Mouse (Mus musculus) T-cell, adult 2 months (primary cell): Measurements from ENCODE around the gene Uhmk1.
A peak's percentile ranks its signal among the peaks of the same experiment; 100 is the strongest.

Source experiments
- DNase-seq: peaks from one replicate; pipeline ENCODE4 v3.0.0; 2022; ENCODE audit warnings: low spot score

The Uhmk1 gene

DNA sequence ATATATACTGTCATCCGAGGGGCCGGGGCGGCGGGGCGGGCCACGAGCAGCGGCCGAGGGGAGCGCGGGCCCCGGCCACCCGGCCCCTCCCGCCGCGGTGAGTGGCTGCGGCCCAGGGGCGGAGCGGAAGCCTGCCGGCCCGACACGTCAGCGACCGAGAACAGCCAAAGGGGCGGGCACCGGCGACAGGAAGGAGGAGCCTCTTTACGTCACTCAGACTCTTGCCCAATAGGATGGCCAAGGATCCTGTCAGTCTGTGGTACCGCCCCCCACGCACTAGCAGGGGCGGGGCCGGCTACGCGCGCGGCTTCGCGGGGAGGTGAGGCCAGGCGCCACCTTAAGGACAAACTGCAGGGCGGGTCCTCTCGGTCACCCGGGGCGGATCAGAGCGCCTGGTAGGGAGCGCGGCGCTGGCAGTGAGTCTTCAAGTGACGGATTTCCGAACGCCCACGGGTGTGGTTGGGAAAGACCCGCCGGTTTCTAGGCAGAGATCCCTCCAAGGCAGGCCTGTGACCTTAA, 40.3 kb downstream of the Uhmk1 start, which contains the start of gene Uap1:
Gene Uap1 (minus strand): TSS at position 144 of the 519 bp plus-strand sequence.
- DNase-seq, result peak; percentile 100

- DNase-seq, result no peak
These were observed 41.0 kb downstream of the Uhmk1 start for GRCm38 (mm10) chr1:170173991-170174813.

- peak; percentile 16 for DNase-seq
These were observed 47.4 kb downstream of the Uhmk1 start for GRCm38 (mm10) chr1:170167781-170168180.

DNA sequence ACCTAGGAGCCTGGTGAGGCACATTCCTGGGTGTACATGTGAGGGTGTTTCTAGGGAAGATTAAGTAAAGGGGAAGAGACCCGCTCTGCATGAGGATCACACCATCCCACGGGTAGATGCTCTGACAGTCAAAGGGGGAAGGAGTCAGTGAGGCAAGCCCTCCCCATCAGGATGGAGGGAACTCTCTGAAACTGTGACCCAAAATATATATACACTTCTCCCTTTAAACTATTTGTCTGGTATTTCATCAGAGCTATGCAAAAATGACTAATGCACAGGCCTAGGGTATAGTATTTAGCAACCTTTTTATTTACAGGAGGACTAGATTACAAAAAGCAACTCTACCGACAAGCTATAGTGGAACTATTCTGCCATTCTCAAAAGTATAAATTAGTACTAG, 50.3 kb downstream of the Uhmk1 start:
- no peak for DNase-seq

DNA sequence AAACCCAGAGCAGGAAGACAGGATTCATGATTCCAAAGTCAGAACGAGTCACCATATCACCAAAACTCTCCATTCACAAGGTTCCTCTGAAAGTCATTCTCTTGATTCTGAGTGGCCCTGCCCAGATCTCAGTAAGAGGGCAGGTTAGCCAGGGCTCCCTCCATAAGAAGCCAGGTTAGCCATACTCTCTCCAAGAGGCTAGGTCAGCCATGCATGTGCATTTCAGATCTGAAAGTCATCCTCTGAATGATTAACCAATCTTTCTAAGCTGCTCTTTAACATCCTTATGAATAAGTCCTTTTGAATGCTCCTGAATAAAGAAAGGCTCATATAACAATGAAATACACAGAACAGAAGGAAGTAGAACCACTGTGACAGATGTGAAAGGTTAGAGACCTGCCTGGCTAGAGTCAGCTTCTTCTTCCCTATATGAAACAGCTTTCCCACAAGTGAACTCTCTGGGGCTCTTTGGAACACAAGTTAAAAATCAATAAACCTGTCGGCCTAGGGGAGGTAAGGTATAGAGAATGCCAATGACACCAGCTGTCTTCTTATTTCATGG, 51.1 kb downstream of the Uhmk1 start:
- DNase-seq, result no peak

DNA sequence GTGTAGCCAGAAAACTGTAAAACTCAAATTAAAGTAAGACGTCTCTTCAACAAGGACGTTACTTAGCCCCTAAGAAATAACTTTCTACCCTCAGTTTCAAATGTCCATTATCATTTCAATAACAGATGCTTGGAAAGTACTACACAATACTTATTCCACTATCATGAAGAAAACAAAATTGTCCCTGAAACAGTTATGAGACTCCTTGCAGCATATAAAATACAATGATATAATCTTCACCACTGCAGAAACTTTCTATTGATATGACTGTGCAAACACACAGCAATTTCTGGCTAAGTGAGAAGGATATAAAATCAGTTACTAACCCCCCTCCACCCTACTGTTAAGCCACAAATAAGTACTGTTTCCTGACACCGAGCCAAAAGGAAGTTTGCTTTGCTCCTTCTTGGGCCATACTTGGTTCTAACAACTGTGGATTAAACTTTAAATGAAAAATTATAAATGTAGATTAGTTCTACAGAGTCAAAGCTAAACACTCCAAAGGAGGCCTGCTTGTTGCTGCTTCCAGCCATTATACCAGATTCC, 51.7 kb downstream of the Uhmk1 start:
- DNase-seq, result no peak

GRCm38 (mm10) chr1:170161852-170162251, 53.3 kb downstream of the Uhmk1 start:
- DNase-seq, result no peak

GRCm38 (mm10) chr1:170160397-170160938, 54.7 kb downstream of the Uhmk1 start:
- no peak for DNase-seq

GRCm38 (mm10) chr1:170159707-170160106, 55.5 kb downstream of the Uhmk1 start:
- no peak for DNase-seq

GRCm38 (mm10) chr1:170155761-170156160, 59.4 kb downstream of the Uhmk1 start:
- DNase-seq, result no peak

GRCm38 (mm10) chr1:170155298-170155697, 59.9 kb downstream of the Uhmk1 start:
- DNase-seq, result no peak

- no peak for DNase-seq
These were observed 61.2 kb downstream of the Uhmk1 start for GRCm38 (mm10) chr1:170153986-170154385.

- DNase-seq, result no peak
These were observed 62.6 kb downstream of the Uhmk1 start for GRCm38 (mm10) chr1:170152552-170152951.

- DNase-seq, result no peak
These were observed 64.3 kb downstream of the Uhmk1 start for GRCm38 (mm10) chr1:170150870-170151269.

DNA sequence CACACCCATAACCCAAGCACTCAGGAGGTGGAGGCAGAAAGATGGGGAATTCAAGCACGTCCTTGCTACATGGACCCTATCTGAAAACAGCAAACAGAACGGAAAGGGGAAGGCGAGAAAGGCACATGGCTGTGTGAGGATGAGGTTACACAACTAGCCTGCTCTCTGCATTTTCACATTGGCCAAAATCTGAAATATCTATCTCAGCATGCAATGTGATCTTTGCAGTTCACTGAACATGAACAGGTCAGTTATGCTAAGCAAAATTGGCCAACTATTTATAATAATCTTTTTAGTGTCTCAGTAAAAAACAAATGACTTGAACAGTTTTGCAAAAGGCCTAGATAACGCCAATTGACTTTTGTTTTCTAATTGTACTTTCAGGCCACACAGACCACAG, 65.4 kb downstream of the Uhmk1 start:
- DNase-seq, result no peak

- no peak for DNase-seq
These were observed 66.7 kb downstream of the Uhmk1 start for GRCm38 (mm10) chr1:170148536-170148935.

DNA sequence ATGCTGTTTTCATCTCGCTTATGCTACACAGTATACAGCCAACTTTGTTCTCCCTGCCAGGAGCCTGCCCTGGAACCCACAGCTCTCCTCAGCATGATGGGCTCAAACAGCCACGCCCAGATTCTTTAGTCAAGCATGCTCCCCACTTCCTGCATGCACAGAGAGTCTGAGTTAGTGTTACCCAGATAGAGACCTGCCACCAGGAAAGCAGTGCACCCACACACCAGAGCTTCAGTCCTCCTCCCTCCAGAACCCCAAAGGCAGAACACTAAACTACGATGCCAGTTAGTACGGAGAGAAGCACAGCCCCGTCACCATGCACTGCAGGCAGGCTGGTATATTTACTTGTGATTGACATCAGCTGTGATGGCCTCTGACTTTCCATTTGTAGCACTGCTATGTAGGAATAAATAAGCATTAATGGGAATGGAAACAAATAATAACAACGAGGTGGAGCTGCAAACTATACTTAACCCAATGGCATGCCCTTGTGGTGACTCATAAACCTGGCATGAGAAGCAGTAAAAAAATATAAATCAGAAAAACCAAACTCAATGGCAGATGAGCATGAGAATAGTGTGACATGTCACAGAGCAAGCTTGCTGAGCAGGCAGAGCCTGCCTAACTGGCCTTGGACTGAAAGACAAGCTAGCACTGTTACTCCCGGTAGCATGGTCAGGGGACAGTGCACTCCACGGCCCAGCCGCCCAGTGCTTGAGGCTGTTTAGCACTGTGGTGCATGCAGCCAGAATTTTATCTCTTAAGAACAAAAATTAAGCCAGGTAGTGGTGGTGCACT, 67.3 kb downstream of the Uhmk1 start:
- DNase-seq, result peak; percentile 30

- DNase-seq, result no peak
These were observed 69.6 kb downstream of the Uhmk1 start for GRCm38 (mm10) chr1:170145606-170146005.
